Mouse (Mus musculus): ENCODE measurements at regions not wholly inside any gene's neighbourhood (a gene's known extent, or its start where the extent isn't known, plus 50 kb on each side); places are given as distances from the start of the nearest gene placed in this dataset.

GRCm38 (mm10) chr11:71642886-71643285, 106.8 kb upstream of the Wscd1 start:
- TF ChIP-seq CTCF (IDR thresholded peaks at IDR 0.05; ENCODE audit: borderline replicate concordance, extremely low read depth, insufficient read depth, insufficient read length) (no peak), POLR2A (IDR thresholded peaks at IDR 0.05; ENCODE audit: borderline replicate concordance, extremely low read depth, insufficient read depth, insufficient read length, poor library complexity, severe bottlenecking) (no peak)

All from brain, embryonic 14.5 days (tissue).